Mouse (Mus musculus): ENCODE measurements around the gene Ppp1cc. TPM values are rescaled to one million over a fixed set of nuclear protein-coding genes. Genes with fewer than 3 reads are reported as not detected.

Ppp1cc gene
- polyA plus RNA-seq, 1 experiment from 2014 or later, result 114 TPM

GRCm38 (mm10) chr5:122191269-122192063 is 33.4 kb downstream of the Ppp1cc start:
- WGBS (ENCODE audit: insufficient replicate concordance), result 59% methylated on average over 12 of the region's 12 CpGs
- ATAC-seq (ENCODE audit: low read depth), result no peak
- H3K36me3 ChIP-seq (ENCODE audit: control insufficient read depth, insufficient read depth), result no peaks in the 10 kb centered on the region
- no peak overlapping the region for H3K4me2 ChIP-seq (ENCODE audit: low read depth, low read length)
- H3K4me3 ChIP-seq (ENCODE audit: low read depth, low read length), result no peak overlapping the region
- H3K27ac ChIP-seq (ENCODE audit: low read length), result no peak overlapping the region
- no peaks in the 10 kb centered on the region for H3K27me3 ChIP-seq (ENCODE audit: control insufficient read depth, insufficient read depth, low read depth, low read length)
- peaks cover 6% of the 10 kb centered on the region for H3K4me1 ChIP-seq (ENCODE audit: control insufficient read depth, low read depth, low read length)
- no peak overlapping the region for H3K9ac ChIP-seq (ENCODE audit: low read depth, low read length)
- no peaks in the 10 kb centered on the region for H3K9me3 ChIP-seq (replicated peaks; ENCODE audit: control insufficient read depth, low read length)

- H3K9me3 ChIP-seq (replicated peaks; ENCODE audit: control insufficient read depth, low read length), result no peaks in the 10 kb centered on the region
- WGBS (ENCODE audit: insufficient replicate concordance), result 27% methylated on average over 3 of the region's 4 CpGs
- H3K4me3 ChIP-seq (ENCODE audit: low read depth, low read length), result no peak overlapping the region
- H3K4me1 ChIP-seq (ENCODE audit: control insufficient read depth, low read depth, low read length), result peaks cover 6% of the 10 kb centered on the region
- 0 out of 2 replicates have a peak overlapping the region, but pooled peaks have one; percentile 20 for H3K4me2 ChIP-seq (ENCODE audit: low read depth, low read length)
- H3K27ac ChIP-seq (ENCODE audit: low read length), result no peak overlapping the region
- H3K36me3 ChIP-seq (ENCODE audit: control insufficient read depth, insufficient read depth), result no peaks in the 10 kb centered on the region
- no peak overlapping the region for H3K9ac ChIP-seq (ENCODE audit: low read depth, low read length)
- no peaks in the 10 kb centered on the region for H3K27me3 ChIP-seq (ENCODE audit: control insufficient read depth, insufficient read depth, low read depth, low read length)
- no peak for ATAC-seq (ENCODE audit: low read depth)
Measured at GRCm38 (mm10) chr5:122192347-122192746, 34.3 kb downstream of the Ppp1cc start.

GRCm38 (mm10) chr5:122200872-122201271 is 42.8 kb downstream of the Ppp1cc start:
- Histone ChIP-seq H3K9me3 (replicated peaks; ENCODE audit: control insufficient read depth, low read length) (no peaks in the 10 kb centered on the region; the same call in 1 of the 2 replicates), H3K4me3 (ENCODE audit: low read depth, low read length) (no peak overlapping the region), H3K36me3 (ENCODE audit: control insufficient read depth, insufficient read depth) (no peaks in the 10 kb centered on the region), H3K4me2 (ENCODE audit: low read depth, low read length) (no peak overlapping the region), H3K4me1 (ENCODE audit: control insufficient read depth, low read depth, low read length) (no peaks in the 10 kb centered on the region), H3K27ac (ENCODE audit: low read length) (no peak overlapping the region), H3K27me3 (ENCODE audit: control insufficient read depth, insufficient read depth, low read depth, low read length) (no peaks in the 10 kb centered on the region), H3K9ac (ENCODE audit: low read depth, low read length) (no peak overlapping the region)
- WGBS (ENCODE audit: insufficient replicate concordance), result 75% methylated on average over 4 of the region's 4 CpGs
- ATAC-seq (ENCODE audit: low read depth), result no peak

- Histone ChIP-seq H3K27me3 (ENCODE audit: control insufficient read depth, insufficient read depth, low read depth, low read length) (no peaks in the 10 kb centered on the region), H3K36me3 (ENCODE audit: control insufficient read depth, insufficient read depth) (no peaks in the 10 kb centered on the region), H3K4me2 (ENCODE audit: low read depth, low read length) (no peak overlapping the region), H3K27ac (ENCODE audit: low read length) (no peak overlapping the region), H3K4me1 (ENCODE audit: control insufficient read depth, low read depth, low read length) (no peaks in the 10 kb centered on the region), H3K9me3 (replicated peaks; ENCODE audit: control insufficient read depth, low read length) (no peaks in the 10 kb centered on the region; the same call in 1 of the 2 replicates), H3K9ac (ENCODE audit: low read depth, low read length) (no peak overlapping the region), H3K4me3 (ENCODE audit: low read depth, low read length) (no peak overlapping the region)
- ATAC-seq (ENCODE audit: low read depth), result no peak
- 58% methylated on average over 6 of the region's 6 CpGs for WGBS (ENCODE audit: insufficient replicate concordance)
Measured at GRCm38 (mm10) chr5:122201904-122202303, 43.8 kb downstream of the Ppp1cc start.

GRCm38 (mm10) chr5:122204180-122204579 is 46.1 kb downstream of the Ppp1cc start:
- H3K9ac ChIP-seq (ENCODE audit: low read depth, low read length), result no peak overlapping the region
- no peaks in the 10 kb centered on the region for H3K27me3 ChIP-seq (ENCODE audit: control insufficient read depth, insufficient read depth, low read depth, low read length)
- 34% methylated on average over 2 of the region's 2 CpGs for WGBS (ENCODE audit: insufficient replicate concordance)
- no peaks in the 10 kb centered on the region for H3K36me3 ChIP-seq (ENCODE audit: control insufficient read depth, insufficient read depth)
- H3K4me1 ChIP-seq (ENCODE audit: control insufficient read depth, low read depth, low read length), result no peaks in the 10 kb centered on the region
- H3K9me3 ChIP-seq (replicated peaks; ENCODE audit: control insufficient read depth, low read length), result no peaks in the 10 kb centered on the region; the same call in 1 of the 2 replicates
- no peak overlapping the region for H3K4me3 ChIP-seq (ENCODE audit: low read depth, low read length)
- H3K4me2 ChIP-seq (ENCODE audit: low read depth, low read length), result no peak overlapping the region
- no peak for ATAC-seq (ENCODE audit: low read depth)
- H3K27ac ChIP-seq (ENCODE audit: low read length), result no peak overlapping the region

GRCm38 (mm10) chr5:122206475-122206874 is 48.4 kb downstream of the Ppp1cc start, which contains the start of gene Hvcn1:
Gene Hvcn1 (plus strand): TSS chr5:122206804.
- H3K4me2 ChIP-seq (ENCODE audit: low read depth, low read length), result no peak within 1 kb of the TSS
- H3K27me3 ChIP-seq (ENCODE audit: control insufficient read depth, insufficient read depth, low read depth, low read length), result no peaks in the 10 kb centered on the region; the same call in 1 of the 2 replicates
- no peaks in the 10 kb centered on the region for H3K36me3 ChIP-seq (ENCODE audit: control insufficient read depth, insufficient read depth)
- H3K4me3 ChIP-seq (ENCODE audit: low read depth, low read length), result no peak within 1 kb of the TSS
- no peaks in the 10 kb centered on the region for H3K9me3 ChIP-seq (replicated peaks; ENCODE audit: control insufficient read depth, low read length)
- WGBS (ENCODE audit: insufficient replicate concordance), result 45% methylated on average over 4 of the region's 4 CpGs
- H3K27ac ChIP-seq (ENCODE audit: low read length), result no peak within 1 kb of the TSS
- H3K9ac ChIP-seq (ENCODE audit: low read depth, low read length), result no peak within 1 kb of the TSS
- ATAC-seq (ENCODE audit: low read depth), result no peak
- H3K4me1 ChIP-seq (ENCODE audit: control insufficient read depth, low read depth, low read length), result peaks cover 4% of the 10 kb centered on the region

- Histone ChIP-seq H3K4me1 (ENCODE audit: control insufficient read depth, low read depth, low read length) (peaks cover 4% of the 10 kb centered on the region), H3K9me3 (replicated peaks; ENCODE audit: control insufficient read depth, low read length) (no peaks in the 10 kb centered on the region), H3K36me3 (ENCODE audit: control insufficient read depth, insufficient read depth) (no peaks in the 10 kb centered on the region), H3K4me3 (ENCODE audit: low read depth, low read length) (no peak overlapping the region), H3K27ac (ENCODE audit: low read length) (no peak overlapping the region), H3K9ac (ENCODE audit: low read depth, low read length) (no peak overlapping the region), H3K27me3 (ENCODE audit: control insufficient read depth, insufficient read depth, low read depth, low read length) (no peaks in the 10 kb centered on the region; the same call in 1 of the 2 replicates), H3K4me2 (ENCODE audit: low read depth, low read length) (no peak overlapping the region)
- ATAC-seq (ENCODE audit: low read depth), result no peak
- WGBS (ENCODE audit: insufficient replicate concordance), result 61% methylated on average over 6 of the region's 6 CpGs
Measured at GRCm38 (mm10) chr5:122208909-122209308, 50.8 kb downstream of the Ppp1cc start.

GRCm38 (mm10) chr5:122209591-122210368 is 51.7 kb downstream of the Ppp1cc start:
- WGBS (ENCODE audit: insufficient replicate concordance), result 11% methylated on average over 21 of the region's 21 CpGs
- H3K9ac ChIP-seq (ENCODE audit: low read depth, low read length), result peak overlapping the region; percentile 37; the same call in 1 of the 2 replicates
- H3K4me2 ChIP-seq (ENCODE audit: low read depth, low read length), result peak overlapping the region; percentile 42
- H3K9me3 ChIP-seq (replicated peaks; ENCODE audit: control insufficient read depth, low read length), result no peaks in the 10 kb centered on the region
- peak overlapping the region; percentile 46 for H3K4me3 ChIP-seq (ENCODE audit: low read depth, low read length)
- no peaks in the 10 kb centered on the region for H3K36me3 ChIP-seq (ENCODE audit: control insufficient read depth, insufficient read depth)
- peak; percentile 16; the same call in 1 of the 2 replicates for ATAC-seq (ENCODE audit: low read depth)
- peaks cover 4% of the 10 kb centered on the region for H3K4me1 ChIP-seq (ENCODE audit: control insufficient read depth, low read depth, low read length)
- no peaks in the 10 kb centered on the region; the same call in 1 of the 2 replicates for H3K27me3 ChIP-seq (ENCODE audit: control insufficient read depth, insufficient read depth, low read depth, low read length)
- no peak overlapping the region; the same call in 1 of the 2 replicates for H3K27ac ChIP-seq (ENCODE audit: low read length)

All from liver, embryonic 16.5 days (tissue).